Mouse (Mus musculus) embryonic facial prominence, embryonic 11.5 days (tissue): ENCODE results near the gene Mbnl2. TPM values are rescaled to one million over a fixed set of nuclear protein-coding genes. Genes with fewer than 3 reads are reported as not detected.

Experiments used
- ATAC-seq: fragments of 200-750 bp; cut with Nextera tagmentation; replicated peaks from 2 replicates; pipeline ENCODE4 v1.8.0; 2017; ENCODE audit warnings: low read depth; ENCODE audit not compliant: insufficient number of reproducible peaks, low FRiP score, low TSS enrichment
- DNase-seq: peaks from one replicate; pipeline ENCODE4 v3.0.0-alpha.2; 2015; ENCODE audit warnings: low spot score
- H3K27ac ChIP-seq: fragments of 300-500 bp; sonication (generic); replicated peaks from 2 replicates; pipeline ENCODE4 v1.5.1; 2014; ENCODE audit warnings: mild to moderate bottlenecking, low read depth, low read length, control low read depth
- H3K27me3 ChIP-seq: fragments of 300-500 bp; sonication (generic); 2 replicates; pipeline ENCODE4 v1.6.1; 2014; ENCODE audit warnings: mild to moderate bottlenecking, low read length, moderate library complexity, mixed read lengths; ENCODE audit not compliant: control insufficient read depth, insufficient read depth
- H3K36me3 ChIP-seq: fragments of 300-500 bp; sonication (generic); replicated peaks from 2 replicates; pipeline ENCODE4 v1.6.1; 2014; ENCODE audit warnings: low read depth, mild to moderate bottlenecking, low read length, moderate library complexity, mixed read lengths; ENCODE audit not compliant: control insufficient read depth, insufficient read depth
- H3K4me1 ChIP-seq: fragments of 300-500 bp; sonication (generic); 2 replicates; pipeline ENCODE4 v1.6.1; 2014; ENCODE audit warnings: low read length, mixed read lengths; ENCODE audit not compliant: control insufficient read depth, insufficient read depth
- H3K4me2 ChIP-seq: fragments of 300-500 bp; sonication (generic); 2 replicates; pipeline ENCODE4 v1.6.1; 2014; ENCODE audit warnings: low read depth, mild to moderate bottlenecking, control low read depth, low read length, moderate library complexity
- H3K4me3 ChIP-seq: fragments of 300-500 bp; sonication (generic); 2 replicates; pipeline ENCODE4 v1.5.1; 2014; ENCODE audit warnings: low read depth, low read length, control low read depth
- H3K9ac ChIP-seq: fragments of 300-500 bp; sonication (generic); replicated peaks from 2 replicates; pipeline ENCODE4 v1.6.1; 2014; ENCODE audit warnings: mild to moderate bottlenecking, control low read depth, low read length
- H3K9me3 ChIP-seq: fragments of 300-500 bp; sonication (generic); replicated peaks from 2 replicates; pipeline ENCODE4 v1.6.1; 2016; ENCODE audit warnings: mild to moderate bottlenecking, low read length, inconsistent platforms, mixed read lengths; ENCODE audit not compliant: control insufficient read depth
- WGBS: fragments of 180-500 bp; shearing (Covaris S2); extraction: QIAGEN DNeasy Blood & Tissue Kit; methylation state at CpG from one replicate; pipeline ENCODE4 v1.1.7; 2014; 5-methylcytosine and 5-hydroxymethylcytosine counted together
- polyA plus RNA-seq: library from polyadenylated mRNA; unstranded; fragments of >200 nt; fragmentation: Nextera tagmentation; extraction: Ambion mirVana; gene quantifications from 2 replicates; pipeline ENCODE4 v1.2.1, GENCODE M21; 2014

Gene Mbnl2
- polyA plus RNA-seq, 1 experiment from 2014 or later, result 76.0 TPM

- Histone ChIP-seq H3K9me3 (no peaks in the 10 kb centered on the region), H3K4me3 (no peak overlapping the region), H3K27ac (no peak overlapping the region), H3K36me3 (no peaks in the 10 kb centered on the region), H3K4me1 (peaks cover 2% of the 10 kb centered on the region; the same call in 1 of the 2 replicates), H3K27me3 (no peaks in the 10 kb centered on the region), H3K9ac (no peak overlapping the region), H3K4me2 (no peak overlapping the region)
- WGBS, result 92% methylated on average over 6 of the region's 6 CpGs
- ATAC-seq, result no peak
- no peak for DNase-seq
Observed at GRCm38 (mm10) chr14:120361121-120361520, 85.7 kb downstream of the Mbnl2 start.

- no peak overlapping the region for H3K9ac ChIP-seq
- no peaks in the 10 kb centered on the region for H3K27me3 ChIP-seq
- H3K4me1 ChIP-seq, result peaks cover 2% of the 10 kb centered on the region; the same call in 1 of the 2 replicates
- ATAC-seq (peak; percentile 39; the same call in 1 of the 2 replicates), DNase-seq (no peak)
- no peak overlapping the region for H3K4me3 ChIP-seq
- H3K36me3 ChIP-seq, result no peaks in the 10 kb centered on the region
- WGBS, result 71% methylated on average over 8 of the region's 8 CpGs
- no peaks in the 10 kb centered on the region for H3K9me3 ChIP-seq
- no peak overlapping the region for H3K4me2 ChIP-seq
- H3K27ac ChIP-seq, result no peak overlapping the region
Observed at GRCm38 (mm10) chr14:120362409-120362992, 87.0 kb downstream of the Mbnl2 start.

GRCm38 (mm10) chr14:120363090-120363818 is 87.8 kb downstream of the Mbnl2 start:
- Histone ChIP-seq H3K4me2 (no peak overlapping the region), H3K9ac (no peak overlapping the region), H3K4me1 (peaks cover 2% of the 10 kb centered on the region; the same call in 1 of the 2 replicates), H3K27ac (no peak overlapping the region), H3K9me3 (no peaks in the 10 kb centered on the region), H3K36me3 (no peaks in the 10 kb centered on the region), H3K27me3 (no peaks in the 10 kb centered on the region), H3K4me3 (no peak overlapping the region)
- DNase-seq (no peak), ATAC-seq (peak; percentile 23; the same call in 1 of the 2 replicates)
- WGBS, result 67% methylated on average over 8 of the region's 8 CpGs

- WGBS, result 94% methylated on average over 4 of the region's 4 CpGs
- ATAC-seq, result no peak
- H3K36me3 ChIP-seq, result no peaks in the 10 kb centered on the region
Observed at GRCm38 (mm10) chr14:120365088-120365487, 89.6 kb downstream of the Mbnl2 start.

GRCm38 (mm10) chr14:120366962-120367361 is 91.5 kb downstream of the Mbnl2 start:
- no peaks in the 10 kb centered on the region for H3K36me3 ChIP-seq
- WGBS, result 92% methylated on average over 8 of the region's 8 CpGs

More at GRCm38 (mm10) chr14:120365088-120365487, 89.6 kb downstream of the Mbnl2 start:
- Histone ChIP-seq H3K4me2 (no peak overlapping the region), H3K27me3 (no peaks in the 10 kb centered on the region), H3K4me3 (no peak overlapping the region), H3K4me1 (peaks cover 4% of the 10 kb centered on the region), H3K9ac (no peak overlapping the region), H3K9me3 (no peaks in the 10 kb centered on the region), H3K27ac (no peak overlapping the region)
- DNase-seq, result no peak

GRCm38 (mm10) chr14:120367589-120367988 is 92.1 kb downstream of the Mbnl2 start:
- 86% methylated on average over 4 of the region's 4 CpGs for WGBS
- Histone ChIP-seq H3K4me3 (no peak overlapping the region), H3K4me2 (no peak overlapping the region), H3K36me3 (no peaks in the 10 kb centered on the region), H3K9me3 (no peaks in the 10 kb centered on the region), H3K27me3 (no peaks in the 10 kb centered on the region), H3K9ac (no peak overlapping the region), H3K27ac (no peak overlapping the region), H3K4me1 (peaks cover 2% of the 10 kb centered on the region)
- DNase-seq, result no peak
- no peak for ATAC-seq

More at GRCm38 (mm10) chr14:120366962-120367361, 91.5 kb downstream of the Mbnl2 start:
- H3K4me1 ChIP-seq, result peaks cover 2% of the 10 kb centered on the region
- H3K4me2 ChIP-seq, result no peak overlapping the region
- H3K27me3 ChIP-seq, result no peaks in the 10 kb centered on the region
- no peak overlapping the region for H3K27ac ChIP-seq
- no peak overlapping the region for H3K4me3 ChIP-seq
- ATAC-seq (no peak), DNase-seq (no peak)
- H3K9me3 ChIP-seq, result no peaks in the 10 kb centered on the region
- H3K9ac ChIP-seq, result no peak overlapping the region

- Histone ChIP-seq H3K27me3 (no peaks in the 10 kb centered on the region), H3K27ac (no peak overlapping the region), H3K36me3 (no peaks in the 10 kb centered on the region), H3K9me3 (no peaks in the 10 kb centered on the region), H3K4me1 (peaks cover 2% of the 10 kb centered on the region; the same call in 1 of the 2 replicates), H3K4me2 (no peak overlapping the region), H3K9ac (no peak overlapping the region), H3K4me3 (no peak overlapping the region)
- WGBS, result 72% methylated on average over 5 of the region's 5 CpGs
- DNase-seq (no peak), ATAC-seq (no peak)
Observed at GRCm38 (mm10) chr14:120368456-120368855, 93.0 kb downstream of the Mbnl2 start.

GRCm38 (mm10) chr14:120368914-120369391 is 93.5 kb downstream of the Mbnl2 start:
- H3K4me2 ChIP-seq, result no peak overlapping the region
- no peak for ATAC-seq

More at GRCm38 (mm10) chr14:120368914-120369391, 93.5 kb downstream of the Mbnl2 start:
- no peak overlapping the region for H3K9ac ChIP-seq
- no peak overlapping the region for H3K27ac ChIP-seq
- no peaks in the 10 kb centered on the region for H3K36me3 ChIP-seq
- H3K9me3 ChIP-seq, result no peaks in the 10 kb centered on the region
- no peaks in the 10 kb centered on the region for H3K27me3 ChIP-seq
- H3K4me3 ChIP-seq, result no peak overlapping the region
- H3K4me1 ChIP-seq, result peaks cover 2% of the 10 kb centered on the region; the same call in 1 of the 2 replicates
- whole genome bisulfite sequencing, result 55% methylated on average over 8 of the region's 8 CpGs
- no peak for DNase-seq
